Mouse (Mus musculus): ENCODE measurements around the gene Mfsd12. TPM values are rescaled to one million over a fixed set of nuclear protein-coding genes. Genes with fewer than 3 reads are reported as not detected.
A peak's percentile ranks its signal among the peaks of the same experiment; 100 is the strongest.

Mfsd12 gene
- polyA plus RNA-seq, 1 experiment from 2014 or later, result 7.8 TPM

DNA sequence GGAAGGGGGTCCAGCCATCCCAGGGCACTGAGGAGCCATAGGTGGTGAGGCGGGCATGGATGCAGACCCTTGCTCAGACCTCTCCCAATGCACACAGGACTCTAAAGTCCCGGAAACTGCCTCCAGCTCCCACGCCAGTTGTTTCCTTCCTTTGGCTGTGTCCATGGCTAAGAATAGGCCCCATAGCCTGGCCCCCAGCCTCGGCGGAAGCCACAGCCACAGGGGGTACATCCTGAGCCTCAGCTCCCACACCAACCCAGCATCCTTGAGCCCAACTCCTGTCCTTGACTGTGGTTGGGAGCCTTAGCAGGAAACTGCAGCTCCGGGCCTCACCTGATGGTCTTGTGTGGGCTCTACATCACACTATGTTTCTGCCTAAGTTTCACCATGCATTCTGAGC, 30.4 kb upstream of the Mfsd12 start:
- H3K4me2 ChIP-seq (replicated peaks), result no peak overlapping the region
- DNase-seq (ENCODE audit: low spot score), result no peak
- peaks cover 4% of the 10 kb centered on the region for H3K4me1 ChIP-seq (replicated peaks; ENCODE audit: control insufficient read depth, insufficient read depth, low read length)
- no peak for ATAC-seq (ENCODE audit: low FRiP score)
- H3K36me3 ChIP-seq (replicated peaks; ENCODE audit: control insufficient read depth, insufficient read depth), result peaks cover 58% of the 10 kb centered on the region
- no peak overlapping the region for H3K9ac ChIP-seq
- H3K27ac ChIP-seq, result 0 out of 2 replicates have a peak overlapping the region, but pooled peaks have one; percentile 0
- no peak overlapping the region for H3K4me3 ChIP-seq (replicated peaks; ENCODE audit: low read length)
- WGBS, result 84% methylated on average over 6 of the region's 6 CpGs
- H3K27me3 ChIP-seq (ENCODE audit: control insufficient read depth, insufficient read depth, low read length), result no peaks in the 10 kb centered on the region
- H3K9me3 ChIP-seq (ENCODE audit: control insufficient read depth, low read length), result no peaks in the 10 kb centered on the region

DNA sequence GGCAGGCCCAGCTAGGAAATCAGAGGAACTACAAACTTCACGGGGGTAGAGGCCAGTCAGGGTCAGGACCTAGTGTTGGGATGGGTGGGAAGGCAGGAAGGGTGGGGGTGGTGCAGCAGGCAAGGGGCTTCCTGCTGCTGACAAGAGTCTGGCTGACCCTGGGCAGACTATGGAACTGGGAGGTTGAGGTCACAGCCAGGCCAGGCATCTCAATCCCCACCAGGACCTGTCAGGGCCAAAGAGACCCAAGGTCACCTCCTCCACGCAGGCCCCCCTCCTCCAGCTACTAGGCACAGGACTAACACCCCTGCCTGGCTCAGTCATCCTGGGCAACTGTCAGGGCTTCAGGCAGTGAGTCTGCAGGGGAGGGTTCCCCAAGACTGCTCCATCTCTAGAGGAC, 29.3 kb upstream of the Mfsd12 start:
- no peak overlapping the region for H3K4me2 ChIP-seq (replicated peaks)
- no peaks in the 10 kb centered on the region for H3K9me3 ChIP-seq (ENCODE audit: control insufficient read depth, low read length)
- no peaks in the 10 kb centered on the region for H3K4me1 ChIP-seq (replicated peaks; ENCODE audit: control insufficient read depth, insufficient read depth, low read length)
- DNase-seq (ENCODE audit: low spot score) (no peak), ATAC-seq (ENCODE audit: low FRiP score) (no peak)
- H3K27me3 ChIP-seq (ENCODE audit: control insufficient read depth, insufficient read depth, low read length), result peaks cover 10% of the 10 kb centered on the region
- 33% methylated on average over 2 of the region's 2 CpGs for WGBS
- H3K4me3 ChIP-seq (replicated peaks; ENCODE audit: low read length), result no peak overlapping the region
- H3K9ac ChIP-seq, result no peak overlapping the region
- peaks cover 51% of the 10 kb centered on the region for H3K36me3 ChIP-seq (replicated peaks; ENCODE audit: control insufficient read depth, insufficient read depth)
- H3K27ac ChIP-seq, result 0 out of 2 replicates have a peak overlapping the region, but pooled peaks have one; percentile 5

GRCm38 (mm10) chr10:81328386-81328785, 28.9 kb upstream of the Mfsd12 start, which contains the start of gene Tbxa2r:
Gene Tbxa2r (plus strand): TSS chr10:81328731.
- Histone ChIP-seq H3K9ac (0 out of 2 replicates have a peak within 1 kb of the TSS, but pooled peaks have one; percentile 10), H3K36me3 (replicated peaks; ENCODE audit: control insufficient read depth, insufficient read depth) (peaks cover 47% of the 10 kb centered on the region), H3K27ac (0 out of 2 replicates have a peak within 1 kb of the TSS, but pooled peaks have one; percentile 5)

GRCm38 (mm10) chr10:81329194-81329975, 27.9 kb upstream of the Mfsd12 start:
- Histone ChIP-seq H3K9me3 (ENCODE audit: control insufficient read depth, low read length) (no peaks in the 10 kb centered on the region), H3K4me2 (replicated peaks) (no peak overlapping the region), H3K4me3 (replicated peaks; ENCODE audit: low read length) (no peak overlapping the region), H3K27me3 (ENCODE audit: control insufficient read depth, insufficient read depth, low read length) (peaks cover 15% of the 10 kb centered on the region), H3K27ac (0 out of 2 replicates have a peak overlapping the region, but pooled peaks have one; percentile 20), H3K9ac (0 out of 2 replicates have a peak overlapping the region, but pooled peaks have one; percentile 10), H3K4me1 (replicated peaks; ENCODE audit: control insufficient read depth, insufficient read depth, low read length) (no peaks in the 10 kb centered on the region), H3K36me3 (replicated peaks; ENCODE audit: control insufficient read depth, insufficient read depth) (peaks cover 37% of the 10 kb centered on the region)
- ATAC-seq (ENCODE audit: low FRiP score), result no peak
- WGBS, result 66% methylated on average over 10 of the region's 10 CpGs
- no peak for DNase-seq (ENCODE audit: low spot score)

More at GRCm38 (mm10) chr10:81328386-81328785, 28.9 kb upstream of the Mfsd12 start, which contains the start of gene Tbxa2r:
- no peak within 1 kb of the TSS for H3K4me3 ChIP-seq (replicated peaks; ENCODE audit: low read length)
- H3K9me3 ChIP-seq (ENCODE audit: control insufficient read depth, low read length), result no peaks in the 10 kb centered on the region
- H3K4me1 ChIP-seq (replicated peaks; ENCODE audit: control insufficient read depth, insufficient read depth, low read length), result no peaks in the 10 kb centered on the region
- ATAC-seq (ENCODE audit: low FRiP score) (no peak), DNase-seq (ENCODE audit: low spot score) (no peak)
- WGBS, result 21% methylated on average over 10 of the region's 10 CpGs
- H3K27me3 ChIP-seq (ENCODE audit: control insufficient read depth, insufficient read depth, low read length), result peaks cover 14% of the 10 kb centered on the region
- no peak within 1 kb of the TSS for H3K4me2 ChIP-seq (replicated peaks)

GRCm38 (mm10) chr10:81330007-81330406, 27.3 kb upstream of the Mfsd12 start:
- Histone ChIP-seq H3K4me1 (replicated peaks; ENCODE audit: control insufficient read depth, insufficient read depth, low read length) (no peaks in the 10 kb centered on the region), H3K27me3 (ENCODE audit: control insufficient read depth, insufficient read depth, low read length) (peaks cover 15% of the 10 kb centered on the region), H3K9me3 (ENCODE audit: control insufficient read depth, low read length) (no peaks in the 10 kb centered on the region), H3K9ac (no peak overlapping the region), H3K4me2 (replicated peaks) (no peak overlapping the region), H3K36me3 (replicated peaks; ENCODE audit: control insufficient read depth, insufficient read depth) (peaks cover 30% of the 10 kb centered on the region), H3K27ac (0 out of 2 replicates have a peak overlapping the region, but pooled peaks have one; percentile 20), H3K4me3 (replicated peaks; ENCODE audit: low read length) (no peak overlapping the region)
- WGBS, result 52% methylated on average over 4 of the region's 4 CpGs
- DNase-seq (ENCODE audit: low spot score) (no peak), ATAC-seq (ENCODE audit: low FRiP score) (no peak)

DNA sequence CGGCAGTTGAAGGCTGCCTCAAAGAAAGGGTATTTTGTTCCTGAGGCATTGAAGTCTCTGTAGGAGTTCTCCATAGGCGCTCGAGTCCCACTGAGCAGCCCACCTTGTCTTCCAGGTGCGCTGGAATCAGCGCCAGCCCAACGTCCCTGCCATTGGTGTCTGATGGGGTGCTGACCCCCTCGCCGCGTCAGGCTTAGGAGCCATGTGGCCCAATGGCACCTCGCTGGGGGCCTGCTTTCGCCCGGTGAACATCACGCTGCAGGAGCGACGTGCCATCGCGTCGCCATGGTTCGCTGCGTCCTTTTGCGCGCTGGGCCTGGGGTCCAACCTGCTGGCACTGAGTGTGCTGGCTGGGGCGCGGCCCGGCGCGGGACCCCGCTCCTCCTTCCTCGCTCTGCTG, 25.0 kb upstream of the Mfsd12 start:
- Histone ChIP-seq H3K9me3 (ENCODE audit: control insufficient read depth, low read length) (no peaks in the 10 kb centered on the region), H3K4me2 (replicated peaks) (no peak overlapping the region), H3K4me1 (replicated peaks; ENCODE audit: control insufficient read depth, insufficient read depth, low read length) (no peaks in the 10 kb centered on the region), H3K9ac (no peak overlapping the region; the same call in 1 of the 2 replicates), H3K4me3 (replicated peaks; ENCODE audit: low read length) (no peak overlapping the region), H3K36me3 (replicated peaks; ENCODE audit: control insufficient read depth, insufficient read depth) (peaks cover 8% of the 10 kb centered on the region; the same call in 1 of the 2 replicates), H3K27me3 (ENCODE audit: control insufficient read depth, insufficient read depth, low read length) (peaks cover 18% of the 10 kb centered on the region), H3K27ac (no peak overlapping the region)
- DNase-seq (ENCODE audit: low spot score), result no peak
- ATAC-seq (ENCODE audit: low FRiP score), result no peak
- 9% methylated on average over 29 of the region's 29 CpGs for WGBS

DNA sequence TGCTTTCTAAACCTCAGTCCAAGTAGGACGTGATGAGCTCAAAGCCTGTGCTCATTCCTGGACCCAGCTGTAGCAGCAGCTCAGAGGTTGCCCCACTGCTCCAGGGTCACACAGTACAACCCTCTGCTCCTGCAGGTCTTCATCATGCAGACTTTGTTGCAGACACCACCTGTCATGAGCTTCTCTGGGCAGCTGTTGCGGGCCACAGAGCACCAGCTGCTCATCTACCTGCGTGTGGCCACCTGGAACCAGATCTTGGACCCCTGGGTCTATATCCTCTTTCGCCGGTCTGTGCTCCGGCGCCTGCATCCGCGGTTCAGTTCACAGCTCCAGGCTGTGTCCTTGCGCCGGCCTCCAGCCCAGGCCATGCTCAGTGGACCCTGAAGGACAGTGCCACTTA, 23.0 kb upstream of the Mfsd12 start:
- ATAC-seq (ENCODE audit: low FRiP score) (no peak), DNase-seq (ENCODE audit: low spot score) (no peak)
- no peaks in the 10 kb centered on the region for H3K36me3 ChIP-seq (replicated peaks; ENCODE audit: control insufficient read depth, insufficient read depth)
- H3K27me3 ChIP-seq (ENCODE audit: control insufficient read depth, insufficient read depth, low read length), result peaks cover 32% of the 10 kb centered on the region
- H3K4me1 ChIP-seq (replicated peaks; ENCODE audit: control insufficient read depth, insufficient read depth, low read length), result no peaks in the 10 kb centered on the region
- 61% methylated on average over 11 of the region's 11 CpGs for WGBS
- no peak overlapping the region for H3K4me2 ChIP-seq (replicated peaks)
- no peak overlapping the region for H3K9ac ChIP-seq
- no peaks in the 10 kb centered on the region for H3K9me3 ChIP-seq (ENCODE audit: control insufficient read depth, low read length)
- no peak overlapping the region for H3K27ac ChIP-seq
- no peak overlapping the region for H3K4me3 ChIP-seq (replicated peaks; ENCODE audit: low read length)

DNA sequence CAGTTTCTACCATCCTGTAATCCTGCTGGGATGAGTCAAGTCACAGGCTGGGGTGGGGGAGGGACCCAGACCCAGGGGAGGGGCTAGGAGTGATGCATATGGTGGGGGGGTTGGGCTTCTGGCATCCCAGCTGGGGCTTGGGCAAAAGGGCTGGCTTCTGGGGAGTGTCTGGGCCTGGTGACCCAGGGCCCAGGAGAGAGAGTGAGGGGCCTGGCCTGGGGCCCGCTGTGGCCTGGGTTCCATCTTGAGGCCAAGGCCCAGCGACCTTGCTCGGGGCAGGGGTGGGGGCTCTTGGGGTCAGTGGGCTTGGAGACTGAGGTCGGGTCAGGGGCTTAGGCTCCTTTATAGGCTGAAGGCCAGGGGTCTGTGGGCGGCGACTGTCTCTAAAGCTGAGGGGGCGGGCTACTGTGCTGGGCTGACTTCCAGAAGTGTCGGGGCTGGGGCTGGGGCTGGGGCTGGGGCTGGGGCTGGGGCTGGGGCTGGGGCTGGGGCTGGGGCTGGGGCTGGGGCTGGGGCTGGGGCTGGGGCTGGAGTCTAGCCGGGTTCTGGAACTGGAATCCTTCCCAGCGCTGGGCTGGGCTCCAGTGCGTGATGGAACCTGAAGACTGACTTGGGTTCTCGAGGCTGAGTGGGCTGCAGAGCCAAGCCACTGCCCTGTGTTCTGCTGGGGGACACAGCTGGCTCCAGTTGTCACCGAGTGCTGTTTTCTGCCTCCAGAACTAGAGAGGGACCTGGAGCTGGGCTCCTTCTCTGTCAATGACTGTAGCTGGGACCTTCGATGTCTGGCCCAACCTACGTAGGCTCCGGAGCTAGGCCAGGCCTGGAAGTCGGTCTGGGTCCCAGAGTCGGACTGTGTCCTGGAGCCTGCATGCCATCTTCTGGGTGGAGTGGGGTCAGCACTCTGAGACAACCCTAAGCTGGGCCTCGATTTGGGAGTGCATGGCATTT, 21.6 kb upstream of the Mfsd12 start:
- no peaks in the 10 kb centered on the region for H3K9me3 ChIP-seq (ENCODE audit: control insufficient read depth, low read length)
- no peak overlapping the region for H3K4me2 ChIP-seq (replicated peaks)
- 40% methylated on average over 16 of the region's 19 CpGs for WGBS
- DNase-seq (ENCODE audit: low spot score), result no peak
- no peaks in the 10 kb centered on the region for H3K36me3 ChIP-seq (replicated peaks; ENCODE audit: control insufficient read depth, insufficient read depth)
- H3K4me3 ChIP-seq (replicated peaks; ENCODE audit: low read length), result no peak overlapping the region
- 0 out of 2 replicates have a peak overlapping the region, but pooled peaks have one; percentile 4 for H3K9ac ChIP-seq
- H3K27ac ChIP-seq, result no peak overlapping the region
- H3K27me3 ChIP-seq (ENCODE audit: control insufficient read depth, insufficient read depth, low read length), result peaks cover 32% of the 10 kb centered on the region
- no peaks in the 10 kb centered on the region for H3K4me1 ChIP-seq (replicated peaks; ENCODE audit: control insufficient read depth, insufficient read depth, low read length)
- ATAC-seq (ENCODE audit: low FRiP score), result 0 out of 2 replicates have a peak, but pooled peaks have one; percentile 29

GRCm38 (mm10) chr10:81336558-81336957, 20.7 kb upstream of the Mfsd12 start:
- 97% methylated on average over 4 of the region's 4 CpGs for WGBS
- Histone ChIP-seq H3K9ac (no peak overlapping the region), H3K4me1 (replicated peaks; ENCODE audit: control insufficient read depth, insufficient read depth, low read length) (no peaks in the 10 kb centered on the region), H3K27ac (no peak overlapping the region), H3K9me3 (ENCODE audit: control insufficient read depth, low read length) (no peaks in the 10 kb centered on the region), H3K4me2 (replicated peaks) (no peak overlapping the region), H3K36me3 (replicated peaks; ENCODE audit: control insufficient read depth, insufficient read depth) (no peaks in the 10 kb centered on the region), H3K4me3 (replicated peaks; ENCODE audit: low read length) (no peak overlapping the region), H3K27me3 (ENCODE audit: control insufficient read depth, insufficient read depth, low read length) (peaks cover 40% of the 10 kb centered on the region)
- DNase-seq (ENCODE audit: low spot score), result no peak
- no peak for ATAC-seq (ENCODE audit: low FRiP score)

Measured in hindbrain, embryonic 14.5 days (tissue).